Mouse (Mus musculus): ENCODE results near the gene Erbb3. TPM values are rescaled to one million over a fixed set of nuclear protein-coding genes. Genes with fewer than 3 reads are reported as not detected.
"Not testable (repeated sequence)": the region's sequence is repeated elsewhere in the genome, so short reads cannot be mapped to it uniquely, and the experiment has no call there.

Gene Erbb3
- polyA plus RNA-seq, 1 experiment from 2014 or later, result 7.8 TPM

- no peak for DNase-seq
- no peak for ATAC-seq
- Histone ChIP-seq H3K36me3 (replicated peaks; ENCODE audit: insufficient read depth, low read length) (no peaks in the 10 kb centered on the region), H3K27ac (ENCODE audit: low read depth) (no peak overlapping the region), H3K4me1 (ENCODE audit: insufficient read depth) (no peaks in the 10 kb centered on the region), H3K4me2 (ENCODE audit: low read depth, low read length) (no peak overlapping the region), H3K9ac (replicated peaks) (no peak overlapping the region), H3K27me3 (ENCODE audit: insufficient read depth, low read length) (no peaks in the 10 kb centered on the region), H3K9me3 (ENCODE audit: low read length) (no peaks in the 10 kb centered on the region), H3K4me3 (ENCODE audit: low read depth, low read length) (no peak overlapping the region)
- no peak for TF ChIP-seq EP300 (IDR thresholded peaks at IDR 0.05; ENCODE audit: low read depth)
- TF ChIP-seq CTCF (IDR thresholded peaks at IDR 0.05; ENCODE audit: low read depth), result peak; percentile 55
- WGBS (ENCODE audit: insufficient replicate concordance), result 48% methylated on average over 3 of the region's 3 CpGs
Measured at GRCm38 (mm10) chr10:128614934-128615333, 25.5 kb upstream of the Erbb3 start.

DNA sequence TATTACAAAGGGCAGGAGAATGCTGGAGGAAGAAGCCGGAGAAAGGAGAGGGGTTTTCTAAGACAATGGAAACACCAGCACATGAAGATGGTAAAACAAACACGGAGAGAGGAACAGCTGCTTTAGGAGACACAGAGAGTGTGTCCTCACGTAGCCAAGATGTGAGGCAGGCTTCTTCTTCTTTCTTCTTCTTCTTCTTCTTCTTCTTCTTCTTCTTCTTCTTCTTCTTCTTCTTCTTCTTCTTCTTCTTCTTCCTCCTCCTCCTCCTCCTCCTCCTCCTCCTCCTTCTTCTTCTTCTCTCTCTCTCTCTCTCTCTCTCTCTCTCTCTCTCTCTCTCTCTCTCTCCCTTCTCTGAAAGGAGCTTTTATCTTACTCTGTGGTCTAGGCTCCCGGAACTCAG, 24.4 kb upstream of the Erbb3 start:
- not testable (repeated sequence) for H3K9me3 ChIP-seq (ENCODE audit: low read length); H3K9ac ChIP-seq (replicated peaks); H3K4me1 ChIP-seq (ENCODE audit: insufficient read depth); H3K4me2 ChIP-seq (ENCODE audit: low read depth, low read length); ATAC-seq; H3K36me3 ChIP-seq (replicated peaks; ENCODE audit: insufficient read depth, low read length); H3K27me3 ChIP-seq (ENCODE audit: insufficient read depth, low read length); DNase-seq; H3K4me3 ChIP-seq (ENCODE audit: low read depth, low read length); H3K27ac ChIP-seq (ENCODE audit: low read depth)
- WGBS (ENCODE audit: insufficient replicate concordance), result 48% methylated on average over 4 of the region's 4 CpGs

DNA sequence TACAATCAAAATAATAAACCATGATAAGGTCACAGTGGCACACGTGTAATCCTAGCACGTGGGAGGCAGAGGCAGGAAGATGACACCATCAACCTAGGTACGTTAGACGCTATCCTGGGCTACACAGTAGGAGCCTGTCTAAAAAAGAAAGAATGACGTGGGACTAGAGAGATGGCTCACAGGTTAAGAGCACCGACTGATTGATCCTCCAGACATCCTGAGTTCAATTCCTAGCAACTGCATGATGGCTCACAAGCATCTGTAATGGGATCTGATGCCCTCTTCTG, 23.6 kb upstream of the Erbb3 start:
- H3K4me3 ChIP-seq (ENCODE audit: low read depth, low read length), result no peak overlapping the region
- no peak overlapping the region for H3K27ac ChIP-seq (ENCODE audit: low read depth)
- ATAC-seq (peak; percentile 31; the same call in 1 of the 2 replicates), DNase-seq (no peak)
- no peaks in the 10 kb centered on the region for H3K9me3 ChIP-seq (ENCODE audit: low read length)
- H3K27me3 ChIP-seq (ENCODE audit: insufficient read depth, low read length), result no peaks in the 10 kb centered on the region
- no peak overlapping the region for H3K9ac ChIP-seq (replicated peaks)
- no peaks in the 10 kb centered on the region for H3K4me1 ChIP-seq (ENCODE audit: insufficient read depth)
- no peak overlapping the region for H3K4me2 ChIP-seq (ENCODE audit: low read depth, low read length)
- 37% methylated on average over 6 of the region's 6 CpGs for WGBS (ENCODE audit: insufficient replicate concordance)
- no peak for TF ChIP-seq CTCF (IDR thresholded peaks at IDR 0.05; ENCODE audit: low read depth)
- TF ChIP-seq EP300 (IDR thresholded peaks at IDR 0.05; ENCODE audit: low read depth), result no peak
- no peaks in the 10 kb centered on the region for H3K36me3 ChIP-seq (replicated peaks; ENCODE audit: insufficient read depth, low read length)

GRCm38 (mm10) chr10:128612433-128613153, 23.1 kb upstream of the Erbb3 start:
- ATAC-seq, result peak; percentile 75
- WGBS (ENCODE audit: insufficient replicate concordance), result 14% methylated on average over 16 of the region's 16 CpGs
- Histone ChIP-seq H3K9ac (replicated peaks) (no peak overlapping the region), H3K4me1 (ENCODE audit: insufficient read depth) (no peaks in the 10 kb centered on the region), H3K27ac (ENCODE audit: low read depth) (no peak overlapping the region), H3K27me3 (ENCODE audit: insufficient read depth, low read length) (no peaks in the 10 kb centered on the region), H3K36me3 (replicated peaks; ENCODE audit: insufficient read depth, low read length) (no peaks in the 10 kb centered on the region), H3K4me3 (ENCODE audit: low read depth, low read length) (no peak overlapping the region), H3K4me2 (ENCODE audit: low read depth, low read length) (peak overlapping the region; percentile 14; the same call in 1 of the 2 replicates), H3K9me3 (ENCODE audit: low read length) (no peaks in the 10 kb centered on the region)
- TF ChIP-seq CTCF (IDR thresholded peaks at IDR 0.05; ENCODE audit: low read depth), result peak; percentile 95
- TF ChIP-seq EP300 (IDR thresholded peaks at IDR 0.05; ENCODE audit: low read depth), result no peak
- DNase-seq, result peak; percentile 86

GRCm38 (mm10) chr10:128606483-128606882, 17.0 kb upstream of the Erbb3 start:
- WGBS (ENCODE audit: insufficient replicate concordance), result 45% methylated on average over 2 of the region's 2 CpGs
- no peak overlapping the region for H3K9ac ChIP-seq (replicated peaks)
- no peaks in the 10 kb centered on the region for H3K36me3 ChIP-seq (replicated peaks; ENCODE audit: insufficient read depth, low read length)
- H3K27me3 ChIP-seq (ENCODE audit: insufficient read depth, low read length), result no peaks in the 10 kb centered on the region
- no peak for ATAC-seq
- H3K9me3 ChIP-seq (ENCODE audit: low read length), result no peaks in the 10 kb centered on the region
- TF ChIP-seq CTCF (IDR thresholded peaks at IDR 0.05; ENCODE audit: low read depth) (no peak), EP300 (IDR thresholded peaks at IDR 0.05; ENCODE audit: low read depth) (no peak)
- H3K4me3 ChIP-seq (ENCODE audit: low read depth, low read length), result no peak overlapping the region
- no peak for DNase-seq
- H3K4me2 ChIP-seq (ENCODE audit: low read depth, low read length), result no peak overlapping the region
- H3K27ac ChIP-seq (ENCODE audit: low read depth), result no peak overlapping the region
- H3K4me1 ChIP-seq (ENCODE audit: insufficient read depth), result peaks cover 3% of the 10 kb centered on the region; the same call in 1 of the 2 replicates

GRCm38 (mm10) chr10:128602470-128603128, 13.1 kb upstream of the Erbb3 start:
- Histone ChIP-seq H3K9me3 (ENCODE audit: low read length) (no peaks in the 10 kb centered on the region), H3K4me2 (ENCODE audit: low read depth, low read length) (no peak overlapping the region), H3K27me3 (ENCODE audit: insufficient read depth, low read length) (no peaks in the 10 kb centered on the region), H3K27ac (ENCODE audit: low read depth) (no peak overlapping the region), H3K4me1 (ENCODE audit: insufficient read depth) (peaks cover 5% of the 10 kb centered on the region; the same call in 1 of the 2 replicates), H3K36me3 (replicated peaks; ENCODE audit: insufficient read depth, low read length) (no peaks in the 10 kb centered on the region), H3K9ac (replicated peaks) (no peak overlapping the region), H3K4me3 (ENCODE audit: low read depth, low read length) (no peak overlapping the region)
- TF ChIP-seq CTCF (IDR thresholded peaks at IDR 0.05; ENCODE audit: low read depth) (no peak), EP300 (IDR thresholded peaks at IDR 0.05; ENCODE audit: low read depth) (no peak)
- ATAC-seq (no peak), DNase-seq (no peak)
- WGBS (ENCODE audit: insufficient replicate concordance), result 47% methylated on average over 4 of the region's 4 CpGs

Measured in liver, postnatal 0 days (tissue).